ENCODE assay signal across 8 mouse cellular contexts in genomic region chr4:56865003-56865511, GRCm38 (mm10). TPM values are rescaled to one million over a fixed set of nuclear protein-coding genes. Genes with fewer than 3 reads are reported as not detected.
DNase-seq lines count a peak whose midpoint lies in the region; ATAC-seq and TF ChIP-seq lines count a peak whose summit lies in the region.

Ctnnal1 (minus strand) TSS chr4:56865188.

- peak; percentile 94 for DNase-seq in MEL (ENCODE audit: low read depth, low spot score)
- DNase-seq in cerebellum, adult 18-20 months = peak; percentile 92 to 93
- DNase-seq in forebrain, postnatal 0 days = no peak
- DNase-seq in heart, postnatal 36 days = peak; percentile 79 to 84
- peak; percentile 84 to 89 for DNase-seq in layer of hippocampus, adult 18-20 months (ENCODE audit: low spot score in 2 of 2)
- DNase-seq in lung, adult 18-20 months = peak; percentile 94 to 96
- DNase-seq in testis, postnatal 10 days (ENCODE audit: low spot score) = peak; percentile 95

- TF ChIP-seq POLR2A in MEL (IDR thresholded peaks at IDR 0.05; ENCODE audit: control insufficient read depth in 1 of 2, insufficient read depth in 1 of 2, low read depth in 1 of 2, low read length in 2 of 2, poor library complexity in 1 of 2) = peak in 1 of 2 experiments; percentile 46; a peak in 1 of 4 replicates

- peak; percentile 92 for ATAC-seq in forebrain, postnatal 0 days
- ATAC-seq in neural tube, embryonic 15.5 days (ENCODE audit: low FRiP score) = peak; percentile 95

- peaks cover 0 to 14% of the 10 kb centered on the region in 2 experiments; a peak in 2 of 4 replicates for H3K36me3 ChIP-seq in MEL (ENCODE audit: control insufficient read depth in 1 of 2, insufficient read depth in 2 of 2, low read length in 2 of 2)
- H3K36me3 ChIP-seq in forebrain, postnatal 0 days (ENCODE audit: insufficient read depth) = no peaks in the 10 kb centered on the region
- no peaks in the 10 kb centered on the region for H3K36me3 ChIP-seq in neural tube, embryonic 15.5 days

- TF ChIP-seq RAD21 in MEL (IDR thresholded peaks at IDR 0.05; ENCODE audit: low read depth, low read length) = no peak

- TF ChIP-seq CTCF in MEL (IDR thresholded peaks at IDR 0.05 in 2 of 3, conservative IDR thresholded peaks at IDR 0.05 in 1 of 3; ENCODE audit: control insufficient read depth in 1 of 3, insufficient read depth in 1 of 3, low read depth in 2 of 3, low read length in 3 of 3, poor library complexity in 1 of 3, severe bottlenecking in 1 of 3) = no peak
- no peak for TF ChIP-seq CTCF in forebrain, postnatal 0 days (IDR thresholded peaks at IDR 0.05; ENCODE audit: low read depth)

- H3K4me3 ChIP-seq in MEL (ENCODE audit: control insufficient read depth in 1 of 2, insufficient read depth in 1 of 2, low read depth in 2 of 2, low read length in 2 of 2) = peak within 1 kb of the TSS; percentile 69 to 85
- peak within 1 kb of the TSS; percentile 73 for H3K4me3 ChIP-seq in forebrain, postnatal 0 days (ENCODE audit: low read depth, low read length)
- peak within 1 kb of the TSS; percentile 84 for H3K4me3 ChIP-seq in neural tube, embryonic 15.5 days (replicated peaks)

- H3K27me3 ChIP-seq in MEL (ENCODE audit: control insufficient read depth in 1 of 2, insufficient read depth in 2 of 2, low read length in 2 of 2) = no peaks in the 10 kb centered on the region
- no peaks in the 10 kb centered on the region for H3K27me3 ChIP-seq in forebrain, postnatal 0 days (ENCODE audit: insufficient read depth, low read length)
- H3K27me3 ChIP-seq in neural tube, embryonic 15.5 days (replicated peaks) = no peaks in the 10 kb centered on the region

- no peak for TF ChIP-seq EP300 in MEL (IDR thresholded peaks at IDR 0.05; ENCODE audit: low read depth in 1 of 2, low read length in 2 of 2)

- H3K79me2 ChIP-seq in MEL (ENCODE audit: control insufficient read depth, insufficient read depth, low read length, poor library complexity) = no peaks in the 10 kb centered on the region

- peak within 1 kb of the TSS; percentile 21 for H3K27ac ChIP-seq in MEL (ENCODE audit: control insufficient read depth, low read depth, low read length)
- peak within 1 kb of the TSS; percentile 69 for H3K27ac ChIP-seq in forebrain, postnatal 0 days (ENCODE audit: low read depth, low read length)
- peak within 1 kb of the TSS; percentile 84 for H3K27ac ChIP-seq in neural tube, embryonic 15.5 days (replicated peaks)

- no peaks in the 10 kb centered on the region for H3K9me3 ChIP-seq in MEL (replicated peaks; ENCODE audit: insufficient read depth, low read length)
- H3K9me3 ChIP-seq in forebrain, postnatal 0 days (ENCODE audit: low read length) = no peaks in the 10 kb centered on the region
- H3K9me3 ChIP-seq in neural tube, embryonic 15.5 days (replicated peaks) = no peaks in the 10 kb centered on the region

- H3K9ac ChIP-seq in MEL (ENCODE audit: control insufficient read depth, low read depth, low read length, poor library complexity, severe bottlenecking) = peak within 1 kb of the TSS; percentile 73
- peak within 1 kb of the TSS; percentile 85 for H3K9ac ChIP-seq in forebrain, postnatal 0 days
- H3K9ac ChIP-seq in neural tube, embryonic 15.5 days (replicated peaks) = peak within 1 kb of the TSS; percentile 86

- H3K4me2 ChIP-seq in forebrain, postnatal 0 days (ENCODE audit: low read depth) = peak within 1 kb of the TSS; percentile 92
- peak within 1 kb of the TSS; percentile 81 for H3K4me2 ChIP-seq in neural tube, embryonic 15.5 days

- H3K4me1 ChIP-seq in MEL (ENCODE audit: control insufficient read depth in 1 of 2, insufficient read depth in 2 of 2, low read length in 2 of 2) = peaks cover 5 to 7% of the 10 kb centered on the region in 2 experiments
- H3K4me1 ChIP-seq in forebrain, postnatal 0 days (ENCODE audit: insufficient read depth) = peaks cover 10% of the 10 kb centered on the region
- peaks cover 20% of the 10 kb centered on the region for H3K4me1 ChIP-seq in neural tube, embryonic 15.5 days

- 1% methylated on average over 30 of the region's 45 CpGs for WGBS in forebrain, postnatal 0 days
- 0% methylated on average over 45 of the region's 45 CpGs for WGBS in neural tube, embryonic 15.5 days

- intact Hi-C loops in heart, postnatal 36 days (cut with DNase I) = no loop called here

TF ChIP-seq in MEL, 35 proteins besides CTCF, POLR2A, EP300 and RAD21:
- TF ChIP-seq TBP (IDR thresholded peaks at IDR 0.05; ENCODE audit: low read depth, low read length) = peak; percentile 26; the same call in 1 of the 2 replicates
- TF ChIP-seq ZC3H11A (IDR thresholded peaks at IDR 0.05; ENCODE audit: low read depth, low read length) = no peak
- TF ChIP-seq MXI1 (IDR thresholded peaks at IDR 0.05; ENCODE audit: low read depth, low read length) = peak; percentile 53; the same call in 1 of the 2 replicates
- TF ChIP-seq MEF2A (IDR thresholded peaks at IDR 0.05; ENCODE audit: extremely low read depth, insufficient replicate concordance, low read depth, low read length, poor library complexity, severe bottlenecking) = no peak
- TF ChIP-seq ZMIZ1 (IDR thresholded peaks at IDR 0.05; ENCODE audit: low read depth, low read length) = no peak
- TF ChIP-seq NELFE (IDR thresholded peaks at IDR 0.05; ENCODE audit: low read depth, low read length) = peak; percentile 31; the same call in 1 of the 2 replicates
- TF ChIP-seq KAT2A (conservative IDR thresholded peaks at IDR 0.05; ENCODE audit: low read depth, low read length) = no peak
TF ChIP-seq in MEL: peak in this region for 3.

RNA-seq across cellular contexts. Expression of gene Ctnnal1, which starts in this region (rescaled TPM):
- total RNA-seq in MEL (2012; rRNA removed) = 2.3 and 2.5 TPM in 2 replicates
- 1 to 10 TPM in 1 of 2 experiments, not detected in 1; 6.3 TPM for polyA plus RNA-seq in MEL (2012; ENCODE audit: insufficient read depth in 1 of 2, insufficient read length in 2 of 2, low read depth in 1 of 2, low replicate concordance in 2 of 2, missing spikeins in 1 of 2)
- total RNA-seq in forebrain, postnatal 0 days (2014; rRNA removed) = 9.2 and 14.5 TPM in 2 replicates
- polyA plus RNA-seq in forebrain, postnatal 0 days (2015; fragmentation: Nextera tagmentation; extraction: Ambion mirVana) = 5.3 and 8.5 TPM in 2 replicates
- 10 to 100 TPM; 22.3 to 32.9 TPM for total RNA-seq in heart, postnatal 36 days (2021)
- total RNA-seq in layer of hippocampus, adult 18-20 months (2021) = 10 to 100 TPM; 11.3 to 14.1 TPM
- 16.0 and 17.1 TPM in 2 replicates for polyA plus RNA-seq in neural tube, embryonic 15.5 days (2015; fragmentation: Nextera tagmentation; extraction: Ambion mirVana)

Comparison
In these comparisons a context has a peak if more than half of its experiments do, and no peak if none do; other contexts are left out.
1. H3K27ac ChIP-seq: peak in every context shown above with its lines; median percentile 84 in neural tube, embryonic 15.5 days; 69 in forebrain, postnatal 0 days; 21 in MEL.